Mouse (Mus musculus) ES-E14 (cell line): ENCODE results near the gene Ctu2. TPM values are rescaled to one million over a fixed set of nuclear protein-coding genes. Genes with fewer than 3 reads are reported as not detected.

Experiments used
- DNase-seq: peaks from one replicate; pipeline ENCODE4 v3.0.0-alpha.2; 2013; ENCODE audit warnings: low read depth, low spot score
- H3K27ac ChIP-seq: 2 replicates; pipeline ENCODE4 v1.5.1; 2012; ENCODE audit warnings: low read depth, mild to moderate bottlenecking, low read length, moderate library complexity, mixed read lengths; ENCODE audit not compliant: poor library complexity, insufficient read depth, severe bottlenecking
- H3K36me3 ChIP-seq: 2 replicates; pipeline ENCODE4 v1.6.1; 2012; ENCODE audit warnings: mild to moderate bottlenecking, low read length, moderate library complexity, mixed read lengths; ENCODE audit not compliant: control insufficient read depth, poor library complexity, insufficient read depth, severe bottlenecking
- H3K4me1 ChIP-seq, 2 experiments: fragments of 150-350 bp in 1 of 2; sonication (generic) in 1 of 2; 2 replicates each; pipeline ENCODE4 v1.6.1; 2012; ENCODE audit warnings: low read length in 2 of 2, mild to moderate bottlenecking in 1 of 2, mixed read lengths in 1 of 2; ENCODE audit not compliant: control insufficient read depth in 2 of 2, insufficient read depth in 2 of 2, poor library complexity in 1 of 2
- H3K4me3 ChIP-seq, 2 experiments: fragments of 150-350 bp in 1 of 2; sonication (generic) in 1 of 2; 2 replicates each; pipeline ENCODE4 v1.5.1; 2012; ENCODE audit warnings: low read length in 2 of 2, low read depth in 1 of 2, mild to moderate bottlenecking in 1 of 2, mixed read lengths in 1 of 2; ENCODE audit not compliant: insufficient read depth in 1 of 2, poor library complexity in 1 of 2, severe bottlenecking in 1 of 2
- H3K9ac ChIP-seq: 2 replicates; pipeline ENCODE4 v1.6.1; 2012; ENCODE audit warnings: low read depth, mild to moderate bottlenecking, low read length, mixed read lengths; ENCODE audit not compliant: poor library complexity, insufficient read depth, severe bottlenecking
- H3K9me3 ChIP-seq: fragments of 150-350 bp; sonication (generic); 2 replicates; pipeline ENCODE4 v1.6.1; 2012; ENCODE audit warnings: low read depth, mild to moderate bottlenecking, low read length; ENCODE audit not compliant: control insufficient read depth, insufficient read depth
- CHD2 ChIP-seq: IDR thresholded peaks from 2 replicates; pipeline ENCODE4 v1.6.1; 2014; ENCODE audit warnings: mild to moderate bottlenecking, low read depth, low read length, inconsistent platforms
- HCFC1 ChIP-seq: IDR thresholded peaks from 2 replicates; pipeline ENCODE4 v1.6.1; 2012; ENCODE audit warnings: low read length, inconsistent platforms, borderline replicate concordance; ENCODE audit not compliant: insufficient read depth
- MAFK ChIP-seq: IDR thresholded peaks from 2 replicates; pipeline ENCODE4 v1.6.1; 2014; ENCODE audit warnings: mild to moderate bottlenecking, low read depth, low read length, inconsistent platforms; ENCODE audit not compliant: insufficient read depth
- ZC3H11A ChIP-seq: IDR thresholded peaks from 2 replicates; pipeline ENCODE4 v1.6.1; 2012; ENCODE audit warnings: low read depth, mild to moderate bottlenecking, inconsistent platforms, low read length, borderline replicate concordance
- ZNF384 ChIP-seq: IDR thresholded peaks from 2 replicates; pipeline ENCODE4 v1.6.1; 2012; ENCODE audit warnings: low read depth, low read length, inconsistent platforms
- in situ Hi-C, 2 experiments: fragments of 600-800 bp; cut with MboI; formaldehyde crosslinking; loops; one replicate each; pipeline ENCODE4 v1.15.1; 2025; ENCODE audit warnings: low sequenced_read_pairs in 2 of 2, inconsistent platforms in 1 of 2; ENCODE audit not compliant: unreplicated experiment in 2 of 2
- total RNA-seq: library from RNA; depleted of rRNA; stranded (reverse); fragments of 300-350 nt; gene quantifications from 2 replicates; pipeline ENCODE4 v1.2.3, GENCODE M21; 2012

Ctu2 gene
- total RNA-seq, 1 experiment = 79.8 TPM

DNA sequence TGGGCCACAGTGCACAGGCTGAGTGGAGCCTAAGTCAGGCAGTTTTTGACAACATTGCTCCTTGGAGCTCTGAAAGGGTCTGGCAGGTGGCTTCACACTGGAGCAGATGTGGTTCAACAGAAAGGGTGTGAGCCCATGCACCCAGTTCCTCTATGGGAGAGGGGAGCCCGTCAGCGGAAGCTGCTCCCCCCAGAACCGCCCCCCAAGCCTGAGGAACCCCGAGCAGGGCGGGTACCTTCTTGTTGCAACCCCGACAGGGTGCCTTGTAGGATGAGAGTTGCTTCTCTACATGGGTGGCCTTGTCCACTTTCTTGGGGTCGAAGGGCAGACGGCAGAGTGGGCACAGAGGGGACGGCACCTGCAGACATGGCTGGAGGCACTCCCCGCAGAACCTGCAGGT lies 6.0 kb upstream of the Ctu2 start:
- Histone ChIP-seq H3K9me3 (no peaks in the 10 kb centered on the region), H3K36me3 (peaks cover 7% of the 10 kb centered on the region; the same call in 1 of the 2 replicates), H3K27ac (no peak overlapping the region), H3K9ac (no peak overlapping the region), H3K4me3 (no peak overlapping the region), H3K4me1 (peaks cover 0 to 3% of the 10 kb centered on the region in 2 experiments; a peak in 1 of 4 replicates)
- in situ Hi-C loops = no loop called here
- no peak for DNase-seq
- TF ChIP-seq MAFK (no peak), ZNF384 (no peak), HCFC1 (no peak), CHD2 (no peak), ZC3H11A (no peak)

- peaks cover 7% of the 10 kb centered on the region; the same call in 1 of the 2 replicates for H3K36me3 ChIP-seq
- DNase-seq = no peak
Observed at GRCm38 (mm10) chr8:122470691-122471090, 5.3 kb upstream of the Ctu2 start.

GRCm38 (mm10) chr8:122473911-122474421 lies 2.0 kb upstream of the Ctu2 start:
- no peak overlapping the region for H3K9ac ChIP-seq
- peaks cover 0 to 9% of the 10 kb centered on the region in 2 experiments; a peak in 1 of 4 replicates for H3K4me1 ChIP-seq
- TF ChIP-seq HCFC1 = no peak
- TF ChIP-seq ZC3H11A = no peak
- no peak for TF ChIP-seq ZNF384
- no peak for TF ChIP-seq CHD2
- no peak for TF ChIP-seq MAFK
- DNase-seq = no peak
- peaks cover 10% of the 10 kb centered on the region for H3K36me3 ChIP-seq
- no peaks in the 10 kb centered on the region for H3K9me3 ChIP-seq
- no peak overlapping the region for H3K4me3 ChIP-seq
- H3K27ac ChIP-seq = no peak overlapping the region
- in situ Hi-C loops = no loop called here

More at GRCm38 (mm10) chr8:122470691-122471090, 5.3 kb upstream of the Ctu2 start:
- Histone ChIP-seq H3K4me3 (no peak overlapping the region), H3K4me1 (peaks cover 0 to 4% of the 10 kb centered on the region in 2 experiments; a peak in 1 of 4 replicates), H3K9ac (no peak overlapping the region), H3K9me3 (no peaks in the 10 kb centered on the region), H3K27ac (no peak overlapping the region)
- in situ Hi-C loops = no loop called here
- TF ChIP-seq ZNF384 (no peak), MAFK (no peak), HCFC1 (no peak), ZC3H11A (no peak), CHD2 (no peak)

- peak overlapping the region; percentile 85 for H3K9ac ChIP-seq
- H3K27ac ChIP-seq = no peak overlapping the region
- peaks cover 0 to 9% of the 10 kb centered on the region in 2 experiments; a peak in 1 of 4 replicates for H3K4me1 ChIP-seq
- in situ Hi-C loops = no loop called here
- TF ChIP-seq HCFC1 (no peak), ZNF384 (no peak), CHD2 (no peak), MAFK (no peak), ZC3H11A (no peak)
- DNase-seq = no peak
- no peaks in the 10 kb centered on the region for H3K9me3 ChIP-seq
- peaks cover 21% of the 10 kb centered on the region for H3K36me3 ChIP-seq
- peak overlapping the region; percentile 85 to 92 for H3K4me3 ChIP-seq
Observed at GRCm38 (mm10) chr8:122474951-122475560, 887 bp upstream of the Ctu2 start.
